Mouse (Mus musculus) G1E (cell line): ENCODE measurements around the gene Rcbtb2. TPM values are rescaled to one million over a fixed set of nuclear protein-coding genes. Genes with fewer than 3 reads are reported as not detected.

ENCODE experiments used
- ATAC-seq: 2 replicates; pipeline ENCODE4 v1.8.0; 2016; ENCODE audit warnings: mild to moderate bottlenecking; ENCODE audit not compliant: insufficient number of reproducible peaks, poor library complexity, low FRiP score, severe bottlenecking; ENCODE audit errors: extremely low read depth
- DNase-seq: peaks from one replicate; pipeline ENCODE4 v3.0.0; 2012; ENCODE audit warnings: low spot score
- H3K27me3 ChIP-seq: 2 replicates; pipeline ENCODE4 v1.6.1; 2012; ENCODE audit warnings: mild to moderate bottlenecking, low read length, inconsistent platforms; ENCODE audit not compliant: insufficient read depth
- H3K36me3 ChIP-seq: replicated peaks from 2 replicates; pipeline ENCODE3; 2012; ENCODE audit warnings: mild to moderate bottlenecking, inconsistent platforms
- H3K4me1 ChIP-seq: 2 replicates; pipeline ENCODE4 v1.6.1; 2012; ENCODE audit warnings: low read depth, low read length, inconsistent platforms, mixed read lengths; ENCODE audit not compliant: insufficient read depth
- H3K4me3 ChIP-seq: 2 replicates; pipeline ENCODE4 v1.5.1; 2012; ENCODE audit warnings: low read depth, mild to moderate bottlenecking, inconsistent platforms, low read length, moderate library complexity, mixed read lengths
- H3K9me3 ChIP-seq: replicated peaks from 2 replicates; pipeline ENCODE4 v1.6.1; 2012; ENCODE audit warnings: inconsistent platforms
- CTCF ChIP-seq: IDR thresholded peaks from 2 replicates; pipeline ENCODE4 v1.5.1; 2012; ENCODE audit warnings: low read depth, low read length, inconsistent platforms, mixed read lengths
- GATA1 ChIP-seq: IDR thresholded peaks from 2 replicates; pipeline ENCODE4 v1.6.1; 2012; ENCODE audit warnings: borderline replicate concordance, low read length, inconsistent platforms, mixed read lengths
- GATA2 ChIP-seq: IDR thresholded peaks from 2 replicates; pipeline ENCODE4 v1.6.1; 2012; ENCODE audit warnings: low read depth, low read length, inconsistent platforms, borderline replicate concordance
- POLR2AphosphoS5 ChIP-seq: IDR thresholded peaks from 2 replicates; pipeline ENCODE4 v1.6.1; 2012; ENCODE audit warnings: low read depth, low read length, inconsistent platforms; ENCODE audit not compliant: insufficient replicate concordance
- TAL1 ChIP-seq: conservative IDR thresholded peaks from 2 replicates; pipeline ENCODE4 v1.6.1; 2012; ENCODE audit warnings: low read depth, low read length, inconsistent platforms, mixed read lengths
- polyA plus RNA-seq: library from polyadenylated mRNA; stranded (reverse); fragments of >175 nt; gene quantifications from 2 replicates; pipeline ENCODE4 v1.2.3, GENCODE M21; 2012
- total RNA-seq, 2 experiments: library from RNA; stranded (forward) in 1 of 2; stranded (reverse) in 1 of 2; fragments of 200-1000 nt in 1 of 2; fragments of >200 nt in 1 of 2; fragmentation: Nextera tagmentation in 1 of 2; gene quantifications; 2 replicates each; pipeline ENCODE4 v1.2.3; 2014 to 2017

Gene Rcbtb2
- total and polyA plus RNA-seq, 3 experiments, result 24.4 to 49.9 (median 34.8) TPM

DNA sequence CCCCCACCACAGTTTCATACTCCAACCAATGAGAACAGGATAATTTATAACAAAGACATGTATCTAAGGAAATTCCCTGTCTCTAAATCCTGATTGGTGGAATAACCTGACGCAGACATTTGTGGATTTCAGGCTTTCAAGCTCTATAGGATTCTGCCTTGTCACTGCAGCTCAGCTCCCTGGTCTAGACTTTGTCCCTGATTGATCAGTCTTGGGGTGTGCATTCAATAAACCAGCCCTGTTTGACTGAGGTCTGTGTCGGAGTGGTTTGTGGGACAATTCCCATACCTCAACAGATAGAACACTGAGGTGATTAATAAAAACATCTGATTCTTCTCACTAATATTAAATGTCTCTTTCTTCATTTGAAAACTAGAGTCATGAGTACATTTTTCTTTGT lies 127.2 kb downstream of the Rcbtb2 start:
- ATAC-seq, result no peak
- Histone ChIP-seq H3K36me3 (peaks cover 78% of the 10 kb centered on the region), H3K9me3 (no peaks in the 10 kb centered on the region), H3K4me3 (no peak overlapping the region), H3K27me3 (no peaks in the 10 kb centered on the region), H3K4me1 (no peaks in the 10 kb centered on the region)
- no peak for TF ChIP-seq GATA1
- no peak for TF ChIP-seq CTCF
- TF ChIP-seq GATA2, result no peak
- TF ChIP-seq TAL1, result no peak
- no peak for TF ChIP-seq POLR2AphosphoS5
- no peak for DNase-seq

DNA sequence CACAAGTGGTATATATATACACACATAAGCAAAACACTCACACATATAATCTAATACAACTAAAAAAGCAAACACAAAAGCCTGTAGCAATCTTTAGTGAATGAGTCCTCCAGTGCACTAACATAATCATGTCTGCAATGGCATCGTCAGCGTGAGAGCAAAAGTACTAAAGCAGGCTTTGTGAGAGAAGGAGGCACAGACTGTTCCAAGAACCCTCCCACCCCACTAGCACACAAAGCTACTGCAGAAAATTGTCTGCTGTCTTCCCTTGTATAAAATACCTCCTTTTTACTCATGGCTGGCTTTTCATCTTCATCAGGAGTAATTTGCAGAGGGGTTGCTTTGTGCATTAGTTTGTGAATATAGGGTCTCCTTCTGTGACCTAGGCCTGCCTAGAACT lies 129.4 kb downstream of the Rcbtb2 start:
- H3K4me3 ChIP-seq, result no peak overlapping the region
- H3K36me3 ChIP-seq, result peaks cover 80% of the 10 kb centered on the region
- no peak for ATAC-seq
- H3K4me1 ChIP-seq, result no peaks in the 10 kb centered on the region
- no peak for DNase-seq
- no peaks in the 10 kb centered on the region for H3K9me3 ChIP-seq
- no peaks in the 10 kb centered on the region for H3K27me3 ChIP-seq
- TF ChIP-seq CTCF (no peak), TAL1 (no peak), POLR2AphosphoS5 (no peak), GATA2 (no peak), GATA1 (no peak)

GRCm38 (mm10) chr14:73253453-73254251 lies 130.8 kb downstream of the Rcbtb2 start:
- TF ChIP-seq GATA2, result no peak
- no peak for TF ChIP-seq CTCF
- no peak for TF ChIP-seq POLR2AphosphoS5
- no peak for TF ChIP-seq TAL1
- no peak for TF ChIP-seq GATA1
- Histone ChIP-seq H3K36me3 (peaks cover 80% of the 10 kb centered on the region), H3K9me3 (no peaks in the 10 kb centered on the region), H3K4me1 (peaks cover 8% of the 10 kb centered on the region), H3K4me3 (no peak overlapping the region), H3K27me3 (no peaks in the 10 kb centered on the region)
- ATAC-seq, result no peak
- DNase-seq, result no peak

DNA sequence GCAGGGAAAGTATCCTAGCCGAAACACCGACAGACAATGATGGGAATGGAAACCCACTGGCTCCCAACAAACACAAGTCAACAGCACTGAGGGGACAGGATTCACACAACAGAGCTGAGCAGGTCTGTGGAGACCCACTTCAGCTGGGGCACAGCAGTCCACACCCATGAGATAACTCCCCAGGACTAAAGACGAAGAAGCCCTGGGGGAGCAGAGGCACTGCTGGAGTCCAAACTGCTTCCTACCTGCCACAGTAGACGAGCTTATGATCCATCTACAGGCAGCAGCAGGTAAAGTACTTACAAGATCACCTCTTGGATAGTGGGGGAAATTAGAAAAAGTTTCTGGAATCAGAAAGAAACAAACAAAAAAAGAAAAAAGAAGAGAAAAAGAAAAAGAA lies 131.6 kb downstream of the Rcbtb2 start:
- no peaks in the 10 kb centered on the region for H3K27me3 ChIP-seq
- peaks cover 80% of the 10 kb centered on the region for H3K36me3 ChIP-seq
- DNase-seq (no peak), ATAC-seq (no peak)
- peaks cover 8% of the 10 kb centered on the region for H3K4me1 ChIP-seq
- TF ChIP-seq CTCF (no peak), GATA1 (no peak), TAL1 (no peak), POLR2AphosphoS5 (no peak), GATA2 (no peak)
- no peaks in the 10 kb centered on the region for H3K9me3 ChIP-seq
- H3K4me3 ChIP-seq, result no peak overlapping the region

GRCm38 (mm10) chr14:73255426-73255970 lies 132.7 kb downstream of the Rcbtb2 start:
- no peaks in the 10 kb centered on the region for H3K9me3 ChIP-seq
- no peak for DNase-seq
- H3K4me3 ChIP-seq, result no peak overlapping the region
- ATAC-seq, result no peak
- TF ChIP-seq CTCF (no peak), POLR2AphosphoS5 (no peak), TAL1 (no peak), GATA1 (no peak), GATA2 (no peak)
- peaks cover 8% of the 10 kb centered on the region for H3K4me1 ChIP-seq
- H3K27me3 ChIP-seq, result no peaks in the 10 kb centered on the region
- peaks cover 78% of the 10 kb centered on the region for H3K36me3 ChIP-seq

GRCm38 (mm10) chr14:73257348-73257747 lies 134.5 kb downstream of the Rcbtb2 start:
- H3K9me3 ChIP-seq, result no peaks in the 10 kb centered on the region
- ATAC-seq (peak; percentile 38; the same call in 1 of the 2 replicates), DNase-seq (no peak)
- H3K4me3 ChIP-seq, result no peak overlapping the region
- no peaks in the 10 kb centered on the region for H3K27me3 ChIP-seq
- TF ChIP-seq TAL1 (no peak), POLR2AphosphoS5 (no peak), GATA1 (no peak), GATA2 (no peak), CTCF (no peak)
- H3K36me3 ChIP-seq, result peaks cover 72% of the 10 kb centered on the region
- peaks cover 8% of the 10 kb centered on the region for H3K4me1 ChIP-seq

Other genes with a start within 250 kb of the Rcbtb2 start
- not detected in 2 replicates for gene Cysltr2, start 73.9 kb upstream of the Rcbtb2 start, total RNA-seq (2014; fragmentation: Nextera tagmentation)
- gene Cysltr2, start 73.9 kb upstream of the Rcbtb2 start, total RNA-seq (2017), result 0.06 and 0.16 TPM in 2 replicates
- not detected in 2 replicates for gene Cysltr2, start 73.9 kb upstream of the Rcbtb2 start, polyA plus RNA-seq
- 2.0 and 3.1 TPM in 2 replicates for gene Lpar6, start 114.9 kb downstream of the Rcbtb2 start, total RNA-seq (2014; fragmentation: Nextera tagmentation)
- 4.1 and 4.5 TPM in 2 replicates for gene Lpar6, start 114.9 kb downstream of the Rcbtb2 start, total RNA-seq (2017)
- 0.03 and 0.05 TPM in 2 replicates for gene Lpar6, start 114.9 kb downstream of the Rcbtb2 start, polyA plus RNA-seq
- gene Rb1, start 202.8 kb downstream of the Rcbtb2 start, total RNA-seq (2014; fragmentation: Nextera tagmentation), result 390 and 393 TPM in 2 replicates
- gene Rb1, start 202.8 kb downstream of the Rcbtb2 start, total RNA-seq (2017), result 57.4 and 64.9 TPM in 2 replicates
- gene Rb1, start 202.8 kb downstream of the Rcbtb2 start, polyA plus RNA-seq, result 10.1 and 11.6 TPM in 2 replicates